Mouse (Mus musculus) bone marrow, adult 2 months (tissue): ENCODE results near the gene 2900026A02Rik.

ENCODE experiments used
- CTCF ChIP-seq: fragments of 200-500 bp; IDR thresholded peaks from 2 replicates; pipeline ENCODE4 v1.5.1; 2011; ENCODE audit warnings: low read length, control low read depth; ENCODE audit not compliant: control insufficient read depth, insufficient read depth
- POLR2A ChIP-seq: fragments of 200-500 bp; IDR thresholded peaks from 2 replicates; pipeline ENCODE4 v1.6.1; 2011; ENCODE audit warnings: low read depth, mild to moderate bottlenecking, control low read depth, low read length, borderline replicate concordance; ENCODE audit not compliant: control insufficient read depth

- TF ChIP-seq POLR2A (no peak), CTCF (no peak)
Observed at GRCm38 (mm10) chr5:113142018-113142417, 79.0 kb downstream of the 2900026A02Rik start.
